Mouse (Mus musculus) kidney, embryonic 15.5 days (tissue): ENCODE results near the gene Dach1. TPM values are rescaled to one million over a fixed set of nuclear protein-coding genes. Genes with fewer than 3 reads are reported as not detected.

Experiments
- ATAC-seq: fragments of 200-750 bp; cut with Nextera tagmentation; replicated peaks from 2 replicates; pipeline ENCODE4 v1.8.0; 2017; ENCODE audit warnings: moderate TSS enrichment; ENCODE audit not compliant: low FRiP score
- H3K27ac ChIP-seq: fragments of 300-500 bp; sonication (generic); 2 replicates; pipeline ENCODE4 v1.5.1; 2015; ENCODE audit warnings: mild to moderate bottlenecking, inconsistent platforms
- H3K27me3 ChIP-seq: fragments of 300-500 bp; sonication (generic); 2 replicates; pipeline ENCODE4 v1.6.1; 2015; ENCODE audit warnings: inconsistent platforms
- H3K36me3 ChIP-seq: fragments of 300-500 bp; sonication (generic); 2 replicates; pipeline ENCODE4 v1.6.1; 2015; ENCODE audit warnings: inconsistent platforms
- H3K4me1 ChIP-seq: fragments of 300-500 bp; sonication (generic); 2 replicates; pipeline ENCODE4 v1.6.1; 2015; ENCODE audit warnings: inconsistent platforms
- H3K4me2 ChIP-seq: fragments of 300-500 bp; sonication (generic); 2 replicates; pipeline ENCODE4 v1.6.1; 2015; ENCODE audit warnings: moderate library complexity, mild to moderate bottlenecking, inconsistent platforms
- H3K4me3 ChIP-seq: fragments of 300-500 bp; sonication (generic); replicated peaks from 2 replicates; pipeline ENCODE4 v1.5.1; 2015; ENCODE audit warnings: mild to moderate bottlenecking, inconsistent platforms
- H3K9ac ChIP-seq: fragments of 300-500 bp; sonication (generic); 2 replicates; pipeline ENCODE4 v1.6.1; 2015; ENCODE audit warnings: mild to moderate bottlenecking, inconsistent platforms
- H3K9me3 ChIP-seq: fragments of 300-500 bp; sonication (generic); replicated peaks from 2 replicates; pipeline ENCODE4 v1.6.1; 2016; ENCODE audit warnings: inconsistent platforms
- WGBS: fragments of 180-500 bp; shearing (Covaris S2); methylation state at CpG from one replicate; pipeline ENCODE4 v1.1.7; 2015; ENCODE audit warnings: mixed read lengths; 5-methylcytosine and 5-hydroxymethylcytosine counted together
- polyA plus RNA-seq: library from polyadenylated mRNA; unstranded; fragments of >200 nt; fragmentation: Nextera tagmentation; extraction: Ambion mirVana; gene quantifications from 2 replicates; pipeline ENCODE4 v1.2.1, GENCODE M21; 2015

Dach1 gene
- polyA plus RNA-seq, 1 experiment from 2014 or later: 18.9 TPM

DNA sequence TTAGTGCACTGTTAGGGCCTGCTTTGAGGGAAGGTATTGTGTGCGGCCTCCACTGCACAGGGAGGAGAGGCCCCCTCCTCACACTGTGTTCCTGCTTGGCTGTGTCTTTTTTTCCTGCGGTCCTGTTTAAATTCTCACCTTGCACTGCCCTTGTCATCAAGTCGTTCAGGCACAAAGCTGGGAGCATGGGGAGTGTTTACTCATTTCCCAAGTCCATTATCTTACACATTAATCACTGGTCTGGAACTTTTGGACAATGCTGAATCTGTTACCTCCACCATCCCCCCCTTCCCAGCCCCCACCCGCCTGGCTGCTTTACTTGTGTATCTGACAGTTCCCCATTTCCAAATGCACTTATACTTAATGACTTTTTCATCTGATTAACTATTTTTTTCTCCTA, 97.7 kb downstream of the Dach1 start:
- 17% methylated on average over 4 of the region's 4 CpGs for WGBS
- Histone ChIP-seq H3K27ac (peak overlapping the region; percentile 78), H3K9ac (no peak overlapping the region), H3K4me2 (no peak overlapping the region), H3K4me1 (peaks cover 37% of the 10 kb centered on the region), H3K4me3 (no peak overlapping the region), H3K36me3 (no peaks in the 10 kb centered on the region), H3K27me3 (no peaks in the 10 kb centered on the region), H3K9me3 (no peaks in the 10 kb centered on the region)
- peak; percentile 88 for ATAC-seq

DNA sequence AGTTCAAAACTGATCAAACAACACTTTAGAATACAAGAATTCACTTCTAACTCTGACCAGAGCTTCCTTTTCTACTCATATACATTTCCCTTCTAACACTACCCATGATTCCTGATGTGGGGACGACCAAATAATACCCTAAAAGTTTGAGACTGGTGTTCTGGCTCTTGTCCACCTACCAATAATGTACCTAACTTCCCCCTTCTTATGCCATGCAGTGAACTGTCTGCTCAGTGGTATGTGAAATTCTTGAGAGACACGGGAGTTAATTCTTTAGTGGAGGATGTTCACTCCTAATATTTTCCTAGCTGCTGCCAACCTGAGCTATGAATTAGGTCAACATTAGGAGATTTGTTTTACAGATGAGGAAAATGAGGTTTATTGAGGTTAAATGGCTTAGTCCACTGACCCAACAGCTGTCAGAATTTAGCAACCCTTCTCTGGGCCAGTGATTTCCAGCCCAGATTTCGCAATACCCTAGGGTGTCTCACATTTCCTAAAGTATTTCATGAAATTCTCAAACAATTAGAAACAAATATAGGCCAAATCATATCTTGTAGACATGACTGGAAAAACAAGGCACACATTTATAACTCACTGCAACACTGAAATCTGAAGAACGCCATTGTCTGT, 102.2 kb downstream of the Dach1 start:
- Histone ChIP-seq H3K36me3 (no peaks in the 10 kb centered on the region), H3K4me3 (no peak overlapping the region), H3K9ac (no peak overlapping the region), H3K9me3 (no peaks in the 10 kb centered on the region), H3K4me1 (peaks cover 30% of the 10 kb centered on the region), H3K27ac (peak overlapping the region; percentile 37), H3K4me2 (no peak overlapping the region), H3K27me3 (no peaks in the 10 kb centered on the region)
- no peak for ATAC-seq
- 43% methylated on average over 4 of the region's 4 CpGs for WGBS

DNA sequence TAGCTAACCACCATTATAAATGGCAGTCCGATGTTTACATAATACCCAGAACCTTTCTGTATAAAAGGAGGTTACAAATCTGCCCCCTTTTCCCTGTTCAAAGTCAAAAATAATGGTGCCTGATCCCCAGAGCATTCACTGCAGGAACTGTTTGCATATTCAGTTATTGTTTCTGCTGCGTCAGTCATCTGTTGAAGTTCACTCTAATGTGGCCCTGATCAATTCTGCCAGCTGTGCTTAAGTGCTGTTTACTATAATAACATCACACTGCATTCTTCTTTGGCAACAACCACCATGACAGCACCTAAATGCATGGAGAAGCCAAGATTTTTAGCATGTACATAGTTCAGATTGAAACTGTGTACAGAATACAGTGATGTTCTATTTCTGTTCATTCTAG, 105.4 kb downstream of the Dach1 start:
- Histone ChIP-seq H3K27me3 (no peaks in the 10 kb centered on the region), H3K36me3 (no peaks in the 10 kb centered on the region), H3K9ac (no peak overlapping the region), H3K9me3 (no peaks in the 10 kb centered on the region), H3K4me2 (no peak overlapping the region), H3K27ac (0 out of 2 replicates have a peak overlapping the region, but pooled peaks have one; percentile 9), H3K4me1 (peaks cover 19% of the 10 kb centered on the region), H3K4me3 (no peak overlapping the region)
- WGBS: 54% methylated on average over 2 of the region's 2 CpGs
- no peak for ATAC-seq

DNA sequence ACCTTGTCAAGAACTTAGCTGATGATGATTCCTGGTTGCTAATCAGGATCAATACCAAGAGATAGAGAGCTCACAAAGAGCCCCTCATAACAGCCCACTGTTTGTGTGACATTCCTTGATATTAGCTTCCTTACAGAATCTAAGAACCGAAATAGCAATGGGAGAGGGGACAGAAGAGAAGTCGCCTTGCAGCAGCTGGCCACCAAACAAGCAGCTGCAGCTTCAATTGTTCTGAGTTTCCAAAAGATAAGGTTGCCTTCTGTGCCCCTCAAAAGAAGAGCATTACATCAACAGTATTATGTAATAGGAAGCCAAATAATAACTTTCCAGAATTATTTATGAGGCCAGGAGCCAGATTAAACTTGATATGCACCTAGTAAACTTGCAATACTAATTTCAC, 120.2 kb downstream of the Dach1 start:
- H3K9me3 ChIP-seq: no peaks in the 10 kb centered on the region
- no peak for ATAC-seq
- WGBS: 57% methylated on average over 2 of the region's 2 CpGs
- H3K4me2 ChIP-seq: no peak overlapping the region
- no peak overlapping the region for H3K27ac ChIP-seq
- no peak overlapping the region for H3K9ac ChIP-seq
- H3K36me3 ChIP-seq: no peaks in the 10 kb centered on the region
- H3K27me3 ChIP-seq: no peaks in the 10 kb centered on the region
- no peaks in the 10 kb centered on the region for H3K4me1 ChIP-seq
- no peak overlapping the region for H3K4me3 ChIP-seq

DNA sequence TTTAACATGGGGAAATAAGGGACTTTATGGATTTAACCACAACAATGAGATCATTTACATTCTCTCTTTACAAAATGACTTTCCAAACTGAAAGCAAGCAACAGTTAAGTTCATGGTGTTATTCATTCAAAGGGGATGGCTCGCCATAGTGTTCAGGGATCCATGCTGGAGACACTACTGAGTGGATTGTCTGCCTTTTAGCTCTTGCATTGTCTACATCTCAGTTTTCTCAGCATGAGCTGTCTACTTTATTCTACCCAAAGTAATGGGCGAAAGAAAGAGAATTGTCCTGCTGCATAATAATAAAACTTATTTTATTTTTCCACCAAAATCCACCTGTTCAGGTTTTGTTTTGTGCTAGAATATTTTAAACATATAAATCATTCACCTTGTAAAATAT, 121.2 kb downstream of the Dach1 start:
- H3K9ac ChIP-seq: no peak overlapping the region
- H3K27ac ChIP-seq: no peak overlapping the region
- H3K27me3 ChIP-seq: no peaks in the 10 kb centered on the region
- H3K36me3 ChIP-seq: no peaks in the 10 kb centered on the region
- no peaks in the 10 kb centered on the region for H3K4me1 ChIP-seq
- H3K4me2 ChIP-seq: no peak overlapping the region
- WGBS: 88% methylated on average over 2 of the region's 2 CpGs
- ATAC-seq: no peak
- H3K9me3 ChIP-seq: no peaks in the 10 kb centered on the region
- H3K4me3 ChIP-seq: no peak overlapping the region

DNA sequence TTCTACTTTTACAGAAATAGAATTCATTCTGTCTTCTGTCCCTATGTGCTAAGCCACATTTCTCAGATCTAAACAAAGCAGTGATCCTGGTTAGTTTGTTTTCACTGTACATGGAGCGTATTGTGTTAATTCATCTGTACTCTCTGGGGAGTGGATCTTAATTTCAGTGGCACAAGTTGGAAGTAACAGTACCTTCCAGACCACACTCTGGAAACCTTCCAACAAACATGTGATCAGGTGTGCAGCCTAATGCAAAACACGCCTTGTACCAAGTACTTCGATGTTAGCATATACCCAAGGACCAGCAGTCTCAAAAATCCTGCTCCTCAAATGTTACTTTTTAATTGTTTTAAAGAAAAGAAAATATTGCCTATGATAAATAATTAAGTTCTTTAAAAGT, 121.9 kb downstream of the Dach1 start:
- Histone ChIP-seq H3K4me2 (no peak overlapping the region), H3K27ac (no peak overlapping the region), H3K9me3 (no peaks in the 10 kb centered on the region), H3K27me3 (no peaks in the 10 kb centered on the region), H3K4me3 (no peak overlapping the region), H3K4me1 (no peaks in the 10 kb centered on the region), H3K9ac (no peak overlapping the region), H3K36me3 (no peaks in the 10 kb centered on the region)
- no peak for ATAC-seq
- 88% methylated on average over 3 of the region's 3 CpGs for WGBS

DNA sequence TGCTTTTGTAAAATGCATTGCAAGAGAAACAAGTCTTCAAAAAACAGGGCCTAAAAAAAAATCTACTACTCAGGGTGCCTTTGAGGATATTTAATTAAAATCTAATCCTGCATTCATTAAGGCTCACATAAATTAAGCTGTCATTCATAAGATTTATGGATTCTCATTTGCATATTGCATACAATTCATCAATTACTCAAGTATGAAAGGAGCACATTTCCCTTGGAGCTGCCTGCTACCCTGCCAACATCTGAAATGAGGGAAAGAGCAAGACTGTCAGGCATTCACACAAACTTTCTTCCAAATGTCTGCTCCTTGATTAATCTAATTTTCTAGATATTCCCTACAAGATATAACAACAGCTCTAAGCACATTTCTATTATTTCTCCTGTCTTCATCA, 122.6 kb downstream of the Dach1 start:
- Histone ChIP-seq H3K27ac (no peak overlapping the region), H3K4me3 (no peak overlapping the region)
- no peak for ATAC-seq

DNA sequence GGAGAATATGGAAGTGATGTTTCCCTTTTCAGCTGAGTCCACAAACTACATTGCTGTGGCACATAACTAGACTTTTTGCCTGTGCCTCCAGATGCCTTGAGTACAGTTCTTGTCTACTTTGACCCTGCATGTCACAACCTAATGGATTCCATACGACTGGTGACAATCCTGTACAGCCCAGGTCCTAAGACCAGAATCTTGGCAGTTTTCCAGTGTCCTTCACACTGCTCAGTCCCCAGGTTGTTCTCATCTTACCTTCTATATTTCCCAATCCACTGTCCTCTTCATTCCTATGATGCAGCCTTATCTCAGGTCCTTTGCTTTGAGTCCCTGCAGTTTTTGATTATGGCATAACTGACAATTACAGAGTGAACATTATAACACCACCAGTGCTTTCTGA, 131.0 kb downstream of the Dach1 start:
- H3K9ac ChIP-seq: no peak overlapping the region
- H3K4me1 ChIP-seq: peaks cover 12% of the 10 kb centered on the region; the same call in 1 of the 2 replicates
- H3K27me3 ChIP-seq: no peaks in the 10 kb centered on the region
- 0 out of 2 replicates have a peak overlapping the region, but pooled peaks have one; percentile 22 for H3K27ac ChIP-seq
- WGBS: 38% methylated on average over 1 of the region's 1 CpGs
- no peaks in the 10 kb centered on the region for H3K36me3 ChIP-seq
- no peaks in the 10 kb centered on the region for H3K9me3 ChIP-seq
- no peak overlapping the region for H3K4me2 ChIP-seq
- ATAC-seq: no peak
- H3K4me3 ChIP-seq: no peak overlapping the region

More for the DNA sequence above, 122.6 kb downstream of the Dach1 start:
- no peak overlapping the region for H3K4me2 ChIP-seq
- H3K4me1 ChIP-seq: no peaks in the 10 kb centered on the region
- no peaks in the 10 kb centered on the region for H3K27me3 ChIP-seq
- no peak overlapping the region for H3K9ac ChIP-seq
- H3K36me3 ChIP-seq: no peaks in the 10 kb centered on the region
- no peaks in the 10 kb centered on the region for H3K9me3 ChIP-seq

DNA sequence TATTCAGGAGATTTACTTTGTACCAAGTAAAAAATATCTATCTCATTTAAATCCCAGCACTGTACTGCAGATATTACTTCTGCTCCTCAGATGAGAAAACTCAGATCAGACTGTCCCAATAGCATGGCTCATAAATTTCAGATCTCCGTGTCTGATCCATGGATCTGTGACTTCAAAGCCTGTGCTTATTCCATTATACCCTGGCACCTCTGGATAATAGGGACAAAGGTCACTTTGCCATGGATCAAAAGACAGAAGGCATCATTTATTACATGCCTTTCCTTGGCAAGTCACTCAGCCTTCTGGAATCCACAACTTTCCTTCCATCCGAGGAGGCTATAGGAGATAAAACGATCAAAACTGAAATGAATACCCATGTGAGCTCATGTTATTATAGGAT, 132.4 kb downstream of the Dach1 start:
- Histone ChIP-seq H3K36me3 (no peaks in the 10 kb centered on the region), H3K4me1 (peaks cover 12% of the 10 kb centered on the region; the same call in 1 of the 2 replicates), H3K9ac (no peak overlapping the region), H3K4me2 (no peak overlapping the region), H3K9me3 (no peaks in the 10 kb centered on the region), H3K27ac (peak overlapping the region; percentile 29; the same call in 1 of the 2 replicates), H3K4me3 (no peak overlapping the region), H3K27me3 (no peaks in the 10 kb centered on the region)
- WGBS: 28% methylated on average over 3 of the region's 3 CpGs
- peak; percentile 52; the same call in 1 of the 2 replicates for ATAC-seq

DNA sequence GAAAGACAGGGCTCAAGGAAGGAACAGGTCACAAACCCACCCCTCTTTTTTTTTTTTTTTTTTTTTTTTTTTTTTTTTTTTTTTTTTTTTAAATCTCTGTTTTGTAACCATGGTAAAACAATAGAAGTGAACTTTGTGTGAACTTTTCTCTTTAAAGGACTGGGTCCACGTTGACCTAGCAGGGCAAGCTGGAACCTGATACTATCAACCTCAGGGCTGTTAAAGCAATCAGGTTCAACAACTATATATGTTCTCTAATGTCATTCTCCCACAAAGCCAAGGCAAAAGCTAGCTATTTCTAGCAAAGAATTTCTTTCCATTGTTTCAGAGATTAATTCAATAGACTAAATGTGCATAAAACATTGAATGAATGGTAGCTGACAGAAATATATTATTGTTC, 134.3 kb downstream of the Dach1 start:
- Histone ChIP-seq H3K4me2 (no peak overlapping the region), H3K9ac (no peak overlapping the region), H3K27me3 (no peaks in the 10 kb centered on the region), H3K36me3 (no peaks in the 10 kb centered on the region), H3K27ac (no peak overlapping the region), H3K9me3 (no peaks in the 10 kb centered on the region), H3K4me3 (no peak overlapping the region), H3K4me1 (peaks cover 12% of the 10 kb centered on the region; the same call in 1 of the 2 replicates)
- WGBS: 0% methylated on average over 1 of the region's 1 CpGs
- peak; percentile 88 for ATAC-seq

DNA sequence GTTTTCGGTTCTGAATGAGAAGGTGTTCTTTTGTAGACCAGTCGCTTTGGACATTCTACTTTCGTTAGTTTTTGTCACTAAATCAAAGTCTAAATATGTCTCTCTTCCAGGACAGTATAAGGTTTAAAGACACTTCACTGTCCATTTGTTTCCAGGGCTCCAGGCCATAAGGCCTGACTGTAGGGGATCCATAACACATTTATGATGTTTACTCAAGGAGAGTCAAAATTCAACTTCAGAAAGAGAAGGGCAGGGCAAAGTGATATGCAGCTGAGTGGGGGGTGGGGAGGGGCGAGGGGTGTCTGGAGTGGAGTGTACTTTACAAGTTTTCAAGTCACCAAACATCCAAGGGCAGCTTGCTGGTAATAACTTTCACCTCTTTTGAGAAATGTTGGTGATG, 146.0 kb downstream of the Dach1 start:
- H3K9me3 ChIP-seq: no peaks in the 10 kb centered on the region
- WGBS: 37% methylated on average over 4 of the region's 4 CpGs
- no peak overlapping the region for H3K4me2 ChIP-seq
- no peaks in the 10 kb centered on the region for H3K27me3 ChIP-seq
- peaks cover 12% of the 10 kb centered on the region for H3K4me1 ChIP-seq
- no peak overlapping the region for H3K4me3 ChIP-seq
- no peak overlapping the region for H3K27ac ChIP-seq
- no peaks in the 10 kb centered on the region for H3K36me3 ChIP-seq
- no peak overlapping the region for H3K9ac ChIP-seq
- no peak for ATAC-seq

DNA sequence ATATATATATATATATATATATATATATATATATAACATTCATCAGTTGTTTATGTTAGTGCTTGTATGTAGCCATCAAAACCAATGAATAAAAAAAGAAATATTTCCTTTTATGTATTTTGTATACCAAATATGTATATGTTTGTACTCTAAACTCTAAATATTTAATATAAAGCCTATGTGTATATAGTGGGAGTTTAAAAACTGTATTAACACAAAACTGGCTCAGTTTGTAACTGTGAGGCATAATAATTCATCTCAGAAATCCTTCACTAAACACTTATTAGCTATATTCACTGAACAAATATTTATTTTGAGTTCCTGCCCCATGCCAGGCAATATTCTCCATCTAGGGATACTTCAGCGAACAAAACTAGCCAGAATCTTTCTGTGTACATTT, 155.5 kb downstream of the Dach1 start:
- no peak overlapping the region for H3K9ac ChIP-seq
- 93% methylated on average over 1 of the region's 1 CpGs for WGBS
- ATAC-seq: no peak
- no peaks in the 10 kb centered on the region for H3K4me1 ChIP-seq
- H3K27me3 ChIP-seq: no peaks in the 10 kb centered on the region
- H3K27ac ChIP-seq: no peak overlapping the region
- peaks cover 14% of the 10 kb centered on the region for H3K36me3 ChIP-seq
- no peak overlapping the region for H3K4me2 ChIP-seq
- no peak overlapping the region for H3K4me3 ChIP-seq
- no peaks in the 10 kb centered on the region for H3K9me3 ChIP-seq

DNA sequence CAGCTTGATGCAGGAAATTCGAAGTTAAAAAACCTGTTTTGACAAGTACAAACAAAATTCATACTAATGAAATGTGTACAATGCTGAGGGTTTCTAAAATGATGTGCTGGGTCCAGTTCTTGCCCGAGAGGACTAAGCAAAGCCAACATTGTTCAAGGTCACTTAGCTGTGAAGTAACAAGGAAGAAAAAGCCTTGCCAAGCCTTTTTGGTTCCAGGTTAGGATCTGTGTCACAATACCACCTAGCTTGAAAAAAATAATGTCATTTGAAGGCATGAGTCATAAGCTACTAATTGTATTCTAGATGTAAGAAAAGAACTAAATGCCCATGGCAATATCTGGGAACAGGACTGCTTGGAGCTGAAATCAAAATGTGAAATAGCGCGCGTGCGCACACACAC, 161.1 kb downstream of the Dach1 start:
- Histone ChIP-seq H3K36me3 (no peaks in the 10 kb centered on the region), H3K9me3 (no peaks in the 10 kb centered on the region), H3K4me1 (no peaks in the 10 kb centered on the region), H3K27me3 (no peaks in the 10 kb centered on the region), H3K4me2 (no peak overlapping the region), H3K9ac (no peak overlapping the region), H3K27ac (no peak overlapping the region), H3K4me3 (no peak overlapping the region)
- ATAC-seq: no peak
- WGBS: 79% methylated on average over 6 of the region's 6 CpGs
